Mouse (Mus musculus) bone marrow macrophage, adult 2 months (primary cell): ENCODE data around the gene Ubfd1.

Experiments used
- CTCF ChIP-seq: IDR thresholded peaks from 2 replicates; pipeline ENCODE4 v1.5.1; 2012; ENCODE audit warnings: low read depth, mild to moderate bottlenecking, low read length, moderate library complexity
- POLR2A ChIP-seq: IDR thresholded peaks from 2 replicates; pipeline ENCODE4 v1.6.1; 2012; ENCODE audit warnings: mild to moderate bottlenecking, low read depth, low read length, borderline replicate concordance

- no peak for TF ChIP-seq CTCF
- TF ChIP-seq POLR2A = no peak
These were observed 41.2 kb downstream of the Ubfd1 start for GRCm38 (mm10) chr7:122108206-122108605.
